Comparison of ENCODE assay signal across 23 mouse cellular contexts in genomic region chr17:78357753-78358152, GRCm38 (mm10).
DNase-seq lines count a peak whose midpoint lies in the region; ATAC-seq and TF ChIP-seq lines count a peak whose summit lies in the region.
"Had no signal": no experiment of that assay in that cellular context is flagged by ENCODE, and none has a peak within 500 bp of the region (broad histone marks: within the 10 kb centered on the region; RNA-seq: fewer than 3 reads in every experiment).

No protein-coding gene starts in this region.

- H3K4me3 ChIP-seq in midbrain, postnatal 0 days (ENCODE audit: low read depth, low read length), result no peak overlapping the region
- no peak overlapping the region for H3K4me3 ChIP-seq in midbrain, embryonic 16.5 days (ENCODE audit: low read depth, low read length)
- H3K4me3 ChIP-seq in forebrain, embryonic 12.5 days (replicated peaks), result no peak overlapping the region
- no peak overlapping the region for H3K4me3 ChIP-seq in forebrain, postnatal 0 days (ENCODE audit: low read depth, low read length)
- H3K4me3 ChIP-seq: gastrocnemius, adult 2 months; heart, adult 2 months; heart, embryonic 12.5 days; limb, embryonic 13.5 days; liver, embryonic 12.5 days; megakaryocyte, embryonic 14.5 days; midbrain, embryonic 13.5 days had no signal

- no peak overlapping the region for H3K9ac ChIP-seq in midbrain, postnatal 0 days (replicated peaks; ENCODE audit: low read length, poor library complexity, severe bottlenecking)
- H3K9ac ChIP-seq in midbrain, embryonic 16.5 days (ENCODE audit: low read depth, low read length), result no peak overlapping the region
- no peak overlapping the region for H3K9ac ChIP-seq in forebrain, embryonic 12.5 days
- H3K9ac ChIP-seq in forebrain, postnatal 0 days, result no peak overlapping the region
- H3K9ac ChIP-seq: heart, embryonic 12.5 days; limb, embryonic 13.5 days; liver, embryonic 12.5 days; liver, postnatal 0 days; midbrain, embryonic 13.5 days had no signal

- H3K27ac ChIP-seq in midbrain, postnatal 0 days (ENCODE audit: low read depth, low read length), result no peak overlapping the region
- H3K27ac ChIP-seq in midbrain, embryonic 16.5 days (ENCODE audit: low read length), result no peak overlapping the region
- no peak overlapping the region for H3K27ac ChIP-seq in forebrain, embryonic 12.5 days
- H3K27ac ChIP-seq in forebrain, postnatal 0 days (ENCODE audit: low read depth, low read length), result 0 out of 2 replicates have a peak overlapping the region, but pooled peaks have one; percentile 54
- H3K27ac ChIP-seq: heart, adult 2 months; limb, embryonic 13.5 days; liver, embryonic 12.5 days; midbrain, embryonic 13.5 days had no signal

- no peak overlapping the region for H3K4me2 ChIP-seq in midbrain, postnatal 0 days (ENCODE audit: low read depth, low read length, poor library complexity, severe bottlenecking)
- H3K4me2 ChIP-seq in midbrain, embryonic 16.5 days (ENCODE audit: low read length), result no peak overlapping the region
- H3K4me2 ChIP-seq in forebrain, embryonic 12.5 days, result no peak overlapping the region
- H3K4me2 ChIP-seq in forebrain, postnatal 0 days (ENCODE audit: low read depth), result no peak overlapping the region
- H3K4me2 ChIP-seq: heart, embryonic 12.5 days; limb, embryonic 13.5 days; liver, embryonic 12.5 days; midbrain, embryonic 13.5 days had no signal

- DNase-seq in heart, adult 11 months, result peak; percentile 2
- no peak for DNase-seq in heart, postnatal 14 days
- peak; percentile 37 for DNase-seq in midbrain, postnatal 0 days (ENCODE audit: low spot score)
- DNase-seq in forebrain, postnatal 0 days, result no peak
- DNase-seq in kidney, postnatal 36 days, result no peak
- DNase-seq: adrenal gland, postnatal 14 days; gastrocnemius, postnatal 36 days; heart, adult 2 months; kidney, adult 11 months; kidney, postnatal 14 days; liver, postnatal 0 days; lung, postnatal 4 days; thymus, postnatal 4 days had no signal

- no peaks in the 10 kb centered on the region for H3K27me3 ChIP-seq in midbrain, postnatal 0 days (ENCODE audit: insufficient read depth, low read length)
- H3K27me3 ChIP-seq in midbrain, embryonic 16.5 days (ENCODE audit: control insufficient read depth, insufficient read depth, low read depth, low read length), result no peaks in the 10 kb centered on the region
- peaks cover 30% of the 10 kb centered on the region for H3K27me3 ChIP-seq in forebrain, embryonic 12.5 days
- no peaks in the 10 kb centered on the region for H3K27me3 ChIP-seq in forebrain, postnatal 0 days (ENCODE audit: insufficient read depth, low read length)
- H3K27me3 ChIP-seq: heart, embryonic 12.5 days; limb, embryonic 13.5 days; liver, embryonic 12.5 days; megakaryocyte, embryonic 14.5 days; midbrain, embryonic 13.5 days had no signal

- H3K4me1 ChIP-seq in midbrain, postnatal 0 days (ENCODE audit: insufficient read depth, low read length), result no peaks in the 10 kb centered on the region
- 0 out of 2 replicates have a peak, but pooled peaks cover 3% of the 10 kb centered on the region for H3K4me1 ChIP-seq in midbrain, embryonic 16.5 days (ENCODE audit: control insufficient read depth, insufficient read depth, low read length)
- H3K4me1 ChIP-seq in forebrain, embryonic 12.5 days, result peaks cover 15% of the 10 kb centered on the region
- peaks cover 5% of the 10 kb centered on the region; the same call in 1 of the 2 replicates for H3K4me1 ChIP-seq in forebrain, postnatal 0 days (ENCODE audit: insufficient read depth)

- 78% methylated on average over 4 of the region's 4 CpGs for WGBS in midbrain, postnatal 0 days
- WGBS in midbrain, embryonic 16.5 days, result 69% methylated on average over 4 of the region's 4 CpGs
- 47% methylated on average over 4 of the region's 4 CpGs for WGBS in forebrain, embryonic 12.5 days
- WGBS in forebrain, postnatal 0 days, result 33% methylated on average over 4 of the region's 4 CpGs

- intact Hi-C loops in heart, postnatal 14 days (cut with DNase I), result no loop called here

- no peak for TF ChIP-seq CTCF in midbrain, postnatal 0 days (IDR thresholded peaks at IDR 0.05)
- TF ChIP-seq CTCF in forebrain, postnatal 0 days (IDR thresholded peaks at IDR 0.05; ENCODE audit: low read depth), result no peak

- ATAC-seq in midbrain, postnatal 0 days (ENCODE audit: low FRiP score), result no peak
- ATAC-seq in midbrain, embryonic 16.5 days, result no peak
- peak; percentile 49; the same call in 1 of the 2 replicates for ATAC-seq in forebrain, embryonic 12.5 days (ENCODE audit: low FRiP score)
- peak; percentile 36; the same call in 1 of the 2 replicates for ATAC-seq in forebrain, postnatal 0 days
- ATAC-seq: inflammation-experienced regulatory T-cells, adult 6 months; liver, embryonic 12.5 days; liver, postnatal 0 days had no signal

- H3K36me3 ChIP-seq in midbrain, postnatal 0 days (ENCODE audit: insufficient read depth, low read length), result no peaks in the 10 kb centered on the region
- H3K36me3 ChIP-seq in midbrain, embryonic 16.5 days (ENCODE audit: control insufficient read depth, insufficient read depth, low read length), result no peaks in the 10 kb centered on the region; the same call in 1 of the 2 replicates
- H3K36me3 ChIP-seq in forebrain, embryonic 12.5 days (replicated peaks), result no peaks in the 10 kb centered on the region
- peaks cover 3% of the 10 kb centered on the region; the same call in 1 of the 2 replicates for H3K36me3 ChIP-seq in forebrain, postnatal 0 days (ENCODE audit: insufficient read depth)

- H3K9me3 ChIP-seq in midbrain, postnatal 0 days (ENCODE audit: low read length), result no peaks in the 10 kb centered on the region
- H3K9me3 ChIP-seq in midbrain, embryonic 16.5 days (replicated peaks; ENCODE audit: control insufficient read depth, low read length, poor library complexity, severe bottlenecking), result no peaks in the 10 kb centered on the region
- no peaks in the 10 kb centered on the region for H3K9me3 ChIP-seq in forebrain, embryonic 12.5 days
- H3K9me3 ChIP-seq in forebrain, postnatal 0 days (ENCODE audit: low read length), result no peaks in the 10 kb centered on the region
- H3K9me3 ChIP-seq: G1E; heart, embryonic 12.5 days; limb, embryonic 13.5 days; liver, embryonic 12.5 days; megakaryocyte, embryonic 14.5 days; midbrain, embryonic 13.5 days had no signal

Comparison
In these comparisons a context has a peak if more than half of its experiments do, and no peak if none do; other contexts are left out.
1. DNase-seq: peak in heart, adult 11 months (single experiment) and midbrain, postnatal 0 days (single experiment); none in heart, postnatal 14 days (0 of 2), forebrain, postnatal 0 days (single experiment) and kidney, postnatal 36 days (0 of 2).
2. ATAC-seq: peak in forebrain, embryonic 12.5 days (single experiment) and forebrain, postnatal 0 days (single experiment); none in midbrain, postnatal 0 days (single experiment) and midbrain, embryonic 16.5 days (single experiment).